Mouse (Mus musculus): ENCODE measurements around the gene Prss35.

DNA sequence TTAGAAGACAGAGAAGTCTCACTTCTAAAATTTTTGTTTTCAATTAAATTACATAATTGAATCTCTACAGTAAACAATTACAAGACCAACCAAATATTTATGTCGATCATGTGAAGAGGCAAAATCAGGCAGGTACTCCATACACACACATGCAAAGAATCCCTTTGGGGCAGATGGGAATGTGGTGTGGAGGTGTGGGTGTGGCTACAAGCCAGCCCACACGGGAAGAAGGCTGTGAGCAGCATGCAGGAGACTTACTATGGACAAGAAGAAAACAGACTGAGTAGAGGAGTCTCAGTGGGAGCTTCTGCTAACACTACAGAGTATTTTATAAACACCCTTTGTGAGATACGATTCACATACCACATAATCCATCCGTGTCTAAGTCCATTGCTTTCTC is 34.8 kb downstream of the Prss35 start:
- no peak for TF ChIP-seq CTCF (IDR thresholded peaks at IDR 0.05; ENCODE audit: low read depth, low read length)
- TF ChIP-seq POLR2A (IDR thresholded peaks at IDR 0.05; ENCODE audit: borderline replicate concordance, low read depth, low read length): no peak

All from bone marrow macrophage, adult 2 months (primary cell).